Mouse (Mus musculus): ENCODE results near the gene Rbm10.
A peak's percentile ranks its signal among the peaks of the same experiment; 100 is the strongest.

Rbm10 gene

DNA sequence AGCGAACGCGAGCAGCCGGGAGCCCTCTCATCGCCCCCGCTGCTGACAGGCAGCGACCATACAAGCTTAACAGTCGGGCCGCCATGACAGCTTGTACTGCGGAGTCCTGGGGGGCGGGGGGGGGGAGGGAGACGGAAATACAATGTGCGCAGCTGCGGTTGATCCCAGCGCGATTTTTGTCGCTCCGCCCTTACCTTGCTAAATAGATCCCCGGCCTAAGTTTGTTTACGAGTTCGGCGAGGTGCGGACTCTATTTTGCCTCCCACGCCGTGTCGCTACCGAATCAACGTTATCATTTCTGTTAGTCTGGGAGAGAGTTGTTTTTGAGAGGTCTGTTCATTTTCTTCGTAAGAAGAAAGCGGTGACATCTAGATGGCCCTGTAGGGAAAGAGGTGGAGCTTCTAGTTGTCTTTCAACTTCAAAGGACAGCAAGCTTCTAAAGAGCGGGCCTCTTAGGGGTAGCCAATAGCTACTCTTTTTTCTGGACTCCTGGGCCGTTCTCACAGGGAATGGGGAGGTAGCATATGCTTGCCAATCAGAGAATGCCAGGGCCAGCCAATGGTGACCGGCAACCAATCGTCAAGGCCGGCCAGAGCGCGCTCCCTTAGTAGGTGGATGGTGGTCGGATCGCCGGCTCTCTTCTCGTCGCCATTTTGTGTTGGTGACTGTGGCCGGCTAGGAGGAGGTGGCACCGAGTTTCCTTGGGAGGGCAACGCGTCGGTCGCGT lies at the start of gene Rbm10, which contains the start of gene Ndufb11:
Gene Rbm10, plus strand, starts transcription at position 328 of the 727 bp plus-strand sequence.
Gene Ndufb11, minus strand, starts transcription at position 444 of the 727 bp plus-strand sequence.
- peak; percentile 85 for DNase-seq

DNA sequence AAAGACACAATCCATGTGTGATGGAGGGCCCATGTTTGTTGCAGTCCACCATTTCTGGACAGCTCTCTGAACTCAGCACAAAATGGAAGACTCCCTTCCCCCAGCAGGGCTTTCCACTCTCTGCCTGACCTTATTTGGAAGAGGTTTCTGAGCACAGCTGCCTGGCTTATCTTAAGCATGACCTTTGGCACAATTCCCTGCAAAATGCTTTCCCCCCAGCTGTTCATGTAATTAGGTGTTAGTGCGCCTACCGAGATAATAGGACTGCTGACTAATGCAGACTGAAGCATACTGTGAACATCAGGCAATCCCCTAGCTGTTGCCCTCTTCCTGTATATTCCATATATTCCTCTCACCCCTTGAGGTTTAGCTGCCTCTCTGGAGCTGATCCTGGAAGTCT lies 46.3 kb upstream of the Rbm10 start:
- peak; percentile 44 for DNase-seq

DNA sequence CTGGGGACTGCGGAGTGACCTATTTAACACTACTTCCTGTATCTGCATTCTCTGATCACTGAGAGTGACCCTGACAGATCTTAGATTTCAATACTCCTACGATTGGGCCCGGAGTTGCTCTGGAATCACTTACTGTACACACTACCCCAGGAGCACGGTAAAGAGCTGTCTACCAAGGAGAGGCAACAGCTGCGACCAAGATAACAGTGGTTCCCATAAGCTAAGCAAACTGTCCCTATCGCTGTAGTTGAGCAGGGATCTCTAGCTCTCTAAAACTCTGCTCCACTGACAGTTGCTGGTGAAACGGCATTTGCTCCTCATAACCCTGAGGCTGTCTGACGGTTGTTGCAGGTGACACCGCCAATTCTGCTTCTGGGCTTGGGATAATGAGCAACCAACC lies 44.6 kb upstream of the Rbm10 start:
- no peak for DNase-seq

DNA sequence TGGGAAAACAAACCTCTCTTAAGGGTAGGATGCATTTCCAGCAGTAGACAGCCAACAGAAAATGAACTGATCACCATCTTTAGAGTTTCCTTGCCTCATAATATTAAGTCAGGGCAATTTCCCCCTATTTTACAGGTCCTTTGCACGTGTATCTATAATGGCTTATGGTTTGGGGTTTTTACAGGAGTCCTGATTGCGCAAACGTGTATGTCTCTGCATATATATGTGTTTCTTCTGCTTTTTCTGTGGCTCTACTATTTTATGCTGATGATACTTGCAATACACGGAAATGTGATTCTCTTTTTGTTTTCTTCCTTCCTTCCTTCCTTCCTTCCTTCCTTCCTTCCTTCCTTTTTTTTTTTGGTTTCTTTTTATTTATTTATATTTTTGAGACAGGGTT lies 43.4 kb upstream of the Rbm10 start:
- DNase-seq: no peak

DNA sequence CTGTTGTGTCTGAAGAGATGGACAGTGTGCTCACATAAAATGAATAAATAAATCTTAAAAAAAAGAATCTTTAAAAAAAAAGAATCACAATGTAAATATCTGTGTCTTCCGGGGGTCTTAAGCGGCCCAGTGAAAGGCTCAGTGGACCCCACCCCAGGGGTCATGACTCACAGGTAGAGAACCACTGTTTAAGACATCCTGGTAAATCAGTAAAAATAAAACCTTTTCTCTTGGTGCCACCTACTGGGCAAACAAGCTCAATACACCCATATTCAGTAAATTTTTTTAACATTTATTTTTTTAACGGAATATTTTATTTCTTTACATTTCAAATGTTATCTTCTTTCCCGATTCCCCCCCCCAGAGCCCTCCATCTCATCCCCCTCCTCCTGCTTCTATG lies 29.3 kb upstream of the Rbm10 start:
- no peak for DNase-seq

DNA sequence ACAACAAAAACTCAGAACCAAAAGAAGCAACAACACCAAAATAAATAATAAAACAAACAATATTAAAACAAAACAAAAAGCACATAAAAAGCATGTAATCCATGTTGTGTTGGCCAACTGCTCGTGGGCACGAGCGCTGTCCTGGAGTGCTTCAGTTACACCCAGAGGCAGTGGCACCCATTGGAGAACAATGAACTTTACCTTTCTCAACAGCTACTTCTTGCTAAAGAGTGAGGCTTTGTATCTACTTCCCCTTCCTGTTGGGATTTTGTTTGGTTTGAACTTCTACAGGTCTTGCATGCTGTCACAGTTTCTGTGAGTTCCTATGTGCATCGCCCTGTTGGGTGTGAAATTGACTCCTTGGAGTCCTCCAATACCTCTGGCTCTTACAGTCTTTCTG lies 8.8 kb upstream of the Rbm10 start:
- no peak for DNase-seq

DNA sequence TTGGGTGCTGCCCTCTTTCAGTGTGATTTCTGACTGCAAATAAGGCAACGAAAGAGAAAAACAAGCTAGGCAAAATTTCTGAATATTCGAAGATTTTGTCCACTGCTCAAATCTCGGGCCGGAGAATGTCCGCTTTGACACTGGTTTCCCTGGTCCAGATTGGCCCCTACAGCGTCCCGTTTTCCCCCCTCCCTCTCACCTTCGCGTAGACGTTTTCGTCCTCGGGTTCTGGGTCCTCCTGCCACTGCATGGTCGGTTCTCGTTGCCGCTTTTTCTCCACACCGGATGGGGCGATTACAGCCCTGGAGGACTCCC lies 485 bp upstream of the Rbm10 start:
- no peak for DNase-seq

DNA sequence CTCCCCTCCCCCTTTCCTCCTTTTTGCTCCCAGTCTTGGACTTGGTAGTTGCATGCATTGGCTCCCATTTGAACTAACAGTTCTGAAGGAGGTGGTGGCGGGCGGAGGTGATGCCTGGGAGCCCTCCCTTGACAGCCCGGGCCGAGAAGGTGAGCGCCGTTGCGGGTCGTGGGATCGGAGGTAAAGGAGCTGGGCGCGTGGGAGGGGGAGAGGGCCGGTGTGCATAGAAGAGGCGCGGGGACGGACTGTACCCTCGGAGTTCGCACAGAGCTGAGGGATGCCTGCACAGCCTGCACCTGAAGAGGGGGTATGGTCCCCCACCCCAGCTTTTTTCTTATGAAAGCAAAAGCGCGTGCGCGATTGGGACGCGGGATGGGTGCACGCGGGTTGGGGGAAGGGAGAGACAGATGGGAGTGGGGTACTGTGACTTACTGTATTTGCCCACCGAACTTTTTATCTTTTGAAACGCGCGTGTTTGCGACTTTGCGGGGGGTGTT lies 648 bp downstream of the Rbm10 start:
- peak; percentile 47 for DNase-seq

DNA sequence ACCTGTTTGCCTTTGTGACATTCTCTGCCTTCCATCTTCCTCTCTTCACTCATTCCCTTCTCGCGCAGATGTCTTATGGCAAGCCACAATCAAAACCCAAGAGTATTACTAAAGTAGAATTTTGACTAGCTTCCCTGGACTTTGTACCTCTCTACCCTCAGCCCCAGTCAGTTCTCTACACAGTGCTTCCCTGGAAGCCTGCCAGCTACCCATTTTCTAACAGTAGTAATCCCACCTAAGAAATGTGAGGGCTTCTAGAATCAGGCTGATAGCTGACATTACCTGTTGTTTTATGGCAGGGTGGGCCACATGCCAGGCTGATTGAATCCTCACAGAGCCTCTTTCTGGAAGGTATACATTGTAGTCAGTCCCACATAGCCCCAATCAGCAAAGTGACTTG lies 20.8 kb downstream of the Rbm10 start:
- DNase-seq: no peak

DNA sequence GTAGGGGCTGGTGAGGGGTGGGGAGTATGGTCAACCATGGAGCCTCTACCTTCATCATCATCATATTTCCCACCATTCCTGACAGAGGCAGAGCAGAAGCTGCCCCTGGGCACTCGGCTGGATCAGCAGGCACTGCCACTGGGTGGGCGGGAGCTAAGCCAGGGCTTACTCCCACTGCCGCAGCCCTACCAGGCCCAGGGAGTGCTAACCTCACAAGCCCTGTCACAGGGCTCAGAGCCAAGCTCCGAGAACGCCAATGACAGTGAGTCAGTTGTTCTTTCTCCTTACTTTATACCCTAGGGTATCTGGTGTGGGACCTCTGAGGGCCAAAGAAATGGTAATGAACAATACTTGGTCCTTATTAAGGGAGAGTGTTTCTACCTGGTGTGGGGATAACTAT lies 27.5 kb downstream of the Rbm10 start:
- no peak for DNase-seq

DNA sequence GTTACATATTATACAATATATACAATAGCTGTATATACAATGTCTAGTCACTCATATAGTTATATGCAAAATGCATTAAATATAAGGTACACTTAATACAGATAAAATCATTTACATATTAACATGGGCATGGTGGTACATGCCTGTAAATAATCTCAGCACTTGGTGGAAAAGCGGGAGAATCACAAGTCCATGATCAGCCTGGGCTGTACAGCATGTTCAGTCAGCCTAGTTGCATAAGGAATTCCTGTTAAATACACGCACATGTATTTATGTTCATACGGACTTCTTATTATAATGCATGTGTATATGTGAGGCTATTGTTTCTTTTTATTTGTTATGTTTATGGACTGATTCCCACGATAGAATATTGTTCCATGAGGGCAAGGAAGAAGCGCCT lies 40.3 kb downstream of the Rbm10 start:
- no peak for DNase-seq

DNA sequence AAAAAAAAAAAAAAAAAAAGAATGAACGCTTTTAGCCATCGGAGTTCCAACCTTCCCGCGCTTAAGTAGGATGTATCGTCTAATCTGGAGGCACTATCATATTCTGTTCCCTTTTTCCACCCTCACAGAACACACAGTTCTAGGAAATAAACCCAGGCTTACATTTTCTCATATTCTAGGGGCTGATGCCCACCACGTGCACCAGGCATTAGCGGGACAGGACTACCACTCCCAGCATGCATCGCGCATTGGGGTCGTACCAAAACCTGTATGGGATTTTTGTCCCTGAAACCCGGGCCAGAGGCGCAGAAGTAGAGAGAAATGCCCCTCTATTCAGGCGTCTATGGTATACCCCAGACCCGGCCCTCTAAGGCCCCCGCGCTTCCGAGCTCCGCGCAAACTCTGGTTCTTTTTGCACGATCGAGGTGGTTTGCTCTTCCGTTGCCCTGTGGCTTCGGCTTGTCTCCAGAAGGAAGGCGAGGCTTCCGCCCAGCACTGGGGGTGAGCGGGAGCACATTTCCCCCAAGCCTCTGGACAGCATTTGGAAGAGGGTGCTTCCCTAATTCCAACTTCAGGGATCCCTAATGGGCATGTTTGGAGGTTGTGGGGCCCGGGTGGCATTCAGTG lies 40.8 kb downstream of the Rbm10 start, which contains the start of gene Uba1:
Gene Uba1, plus strand, starts transcription at position 301 of the 627 bp plus-strand sequence.
- DNase-seq: peak; percentile 82

DNA sequence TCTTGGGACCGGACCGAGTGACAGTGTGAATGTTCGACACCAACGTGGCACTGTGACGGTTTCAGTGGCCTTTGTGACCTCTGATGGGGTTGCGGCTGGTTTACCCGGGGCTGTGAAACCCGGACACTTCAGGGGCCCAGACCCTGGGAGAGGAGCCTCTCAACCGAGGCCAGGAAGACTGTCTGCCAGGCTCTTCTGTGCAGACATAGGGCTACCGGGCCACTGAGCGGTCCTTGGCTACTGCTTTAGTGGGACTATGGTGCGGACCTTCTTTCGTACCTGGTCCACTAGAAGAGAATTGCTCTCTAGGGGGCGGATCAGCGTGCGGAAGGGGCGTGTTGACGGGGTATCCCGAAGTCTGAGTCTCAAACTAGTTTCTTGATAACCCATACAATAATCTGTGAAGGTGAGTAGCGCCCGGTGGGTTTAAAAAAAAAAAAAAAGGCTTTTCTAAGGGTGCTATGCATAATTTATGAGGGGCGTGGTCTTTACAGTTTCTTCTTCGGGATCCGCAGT lies 41.6 kb downstream of the Rbm10 start:
- peak; percentile 22 for DNase-seq

DNA sequence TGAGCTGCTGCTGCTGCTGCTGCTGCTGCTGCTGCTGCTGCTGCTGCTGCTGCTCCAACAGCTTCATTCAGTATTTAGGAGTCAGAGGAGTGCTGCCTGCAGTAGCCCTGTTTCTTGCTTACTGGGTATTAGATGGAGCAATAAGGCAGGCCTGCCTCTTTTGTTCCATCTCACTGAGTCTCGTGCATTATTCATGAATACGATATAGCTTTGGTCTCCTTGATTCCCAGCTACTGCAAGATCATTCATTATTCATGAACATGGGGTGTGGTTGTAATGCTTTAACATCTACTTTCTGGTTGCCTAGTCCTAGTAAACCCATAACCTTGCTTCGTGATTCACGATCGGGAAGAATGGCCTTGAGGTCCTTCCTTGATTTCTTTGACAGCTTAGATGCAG lies 45.0 kb downstream of the Rbm10 start:
- no peak for DNase-seq

DNA sequence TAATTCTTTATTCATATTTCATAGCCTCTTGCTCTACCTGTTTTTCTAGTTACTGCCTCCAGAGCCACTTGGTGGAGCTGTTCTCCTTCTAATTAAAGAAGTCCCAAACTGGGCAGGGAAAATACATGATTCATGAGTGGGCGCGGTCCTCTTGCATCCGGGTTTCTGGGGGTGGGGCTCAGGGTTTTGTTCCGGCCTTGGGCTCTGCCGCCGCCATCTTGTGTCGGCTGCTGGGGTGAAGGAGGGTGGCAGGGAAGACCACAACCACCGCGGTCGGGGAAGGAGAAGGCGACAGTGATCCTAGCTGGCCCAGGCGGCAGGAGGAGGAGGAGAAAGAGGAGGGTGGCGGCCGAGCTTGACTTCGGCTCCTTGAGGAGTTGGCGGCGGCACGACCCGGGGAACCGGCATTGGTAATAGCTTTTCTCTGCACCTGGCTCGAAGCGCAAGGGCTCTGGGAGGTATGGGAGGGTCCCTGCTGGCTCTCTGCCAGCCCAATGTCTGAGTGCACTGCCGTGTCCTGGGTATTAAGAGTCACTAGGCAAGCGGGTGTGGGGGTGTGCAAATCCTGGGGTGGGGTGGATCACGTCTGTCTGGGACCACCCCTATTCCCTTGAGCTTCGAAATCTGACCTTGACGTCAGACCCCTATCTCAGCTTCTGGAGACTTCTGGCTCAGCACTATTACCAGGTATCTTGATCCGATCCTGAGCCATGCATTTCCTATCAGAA lies 45.6 kb downstream of the Rbm10 start:
- DNase-seq: peak; percentile 88

DNA sequence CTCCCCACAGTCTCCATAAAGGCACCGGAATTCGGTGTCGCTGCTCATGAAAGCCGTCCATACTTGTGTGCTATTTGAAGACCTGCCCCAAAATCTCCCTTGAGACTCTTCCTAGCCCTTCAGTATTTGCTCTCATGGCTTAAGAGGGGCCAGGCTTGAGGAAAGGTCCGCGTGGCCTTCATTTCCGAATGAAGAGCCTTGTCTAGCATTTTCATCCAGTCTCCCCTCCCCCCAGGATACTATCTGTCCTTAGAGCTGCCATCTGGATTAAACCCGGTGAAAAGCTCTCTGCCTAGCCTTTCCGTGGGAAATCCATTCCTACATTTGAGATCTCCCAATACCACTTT lies 46.1 kb downstream of the Rbm10 start:
- DNase-seq: peak; percentile 10

DNA sequence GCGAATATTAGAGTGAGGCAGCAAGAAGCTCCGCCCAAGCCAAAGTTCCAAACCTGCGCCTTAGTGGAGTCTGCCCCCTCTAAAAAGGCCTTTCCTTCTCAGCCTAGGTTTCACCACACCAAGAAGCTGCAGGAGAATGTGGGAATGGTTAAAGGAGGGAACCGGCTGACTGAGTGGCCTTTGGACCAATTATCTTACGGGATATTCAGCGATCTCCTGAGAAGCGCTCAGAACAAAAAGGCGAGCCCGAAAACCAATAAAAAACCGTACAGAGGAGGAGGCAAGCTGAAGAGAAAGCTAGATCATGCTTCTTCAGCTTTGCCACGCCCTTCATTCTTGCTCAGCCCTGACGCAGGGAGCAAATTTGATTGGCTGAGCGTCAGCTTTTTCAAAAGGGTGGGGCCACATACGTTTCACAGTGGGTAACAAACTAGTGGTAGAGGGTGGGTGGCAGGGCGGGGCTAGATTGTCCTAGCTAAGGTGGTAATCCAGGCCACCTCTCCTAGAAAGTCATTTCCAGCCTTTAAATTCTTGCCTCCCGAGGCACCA lies 70.3 kb downstream of the Rbm10 start, which contains the start of gene Cdk16:
Gene Cdk16, plus strand, starts transcription at position 436 of the 549 bp plus-strand sequence.
- DNase-seq: peak; percentile 89

DNA sequence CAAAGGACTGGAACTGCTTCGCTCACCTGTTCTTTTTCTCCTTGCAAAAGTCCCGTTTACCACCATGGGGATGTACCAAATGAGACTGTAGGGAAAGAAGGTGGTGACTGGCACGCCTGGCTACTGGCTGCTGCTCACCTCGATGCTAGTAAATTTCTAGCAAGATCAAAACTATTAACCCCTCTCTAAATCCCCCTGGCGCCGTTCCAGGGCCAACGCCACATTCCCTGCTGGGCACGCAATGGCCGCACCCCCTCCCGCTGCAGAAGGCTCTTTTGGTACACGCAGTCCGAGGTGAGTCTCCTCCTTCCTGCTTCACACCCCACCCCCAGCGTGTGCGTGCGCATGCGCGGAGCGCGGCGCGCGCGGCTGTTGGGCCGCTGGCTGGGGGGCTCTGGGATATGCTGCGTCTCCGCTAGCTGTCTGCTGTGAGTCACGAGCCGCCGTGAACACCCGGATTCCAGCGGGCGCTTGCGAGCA lies 70.8 kb downstream of the Rbm10 start:
- peak; percentile 88 for DNase-seq

DNA sequence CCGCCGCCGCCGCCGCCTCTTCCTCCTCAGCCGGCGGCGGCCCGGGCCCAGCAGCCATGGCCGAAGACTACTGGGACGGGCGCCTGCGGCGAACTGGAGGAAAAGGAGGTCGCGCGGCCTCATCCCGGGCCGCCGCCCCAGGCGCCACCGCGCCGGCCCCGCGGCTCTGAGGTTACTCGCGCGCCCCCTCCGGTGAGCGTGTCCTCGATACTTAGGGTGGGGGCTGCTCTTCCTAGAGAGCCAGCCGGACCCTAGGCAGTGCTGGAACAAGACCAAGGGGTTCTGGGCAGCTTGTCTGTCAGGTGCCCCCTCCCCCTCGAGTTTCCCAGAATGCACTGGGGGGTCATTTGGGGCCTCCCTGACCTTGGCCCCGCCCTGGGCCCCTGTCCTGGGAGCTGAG lies 71.3 kb downstream of the Rbm10 start:
- DNase-seq: peak; percentile 74

DNA sequence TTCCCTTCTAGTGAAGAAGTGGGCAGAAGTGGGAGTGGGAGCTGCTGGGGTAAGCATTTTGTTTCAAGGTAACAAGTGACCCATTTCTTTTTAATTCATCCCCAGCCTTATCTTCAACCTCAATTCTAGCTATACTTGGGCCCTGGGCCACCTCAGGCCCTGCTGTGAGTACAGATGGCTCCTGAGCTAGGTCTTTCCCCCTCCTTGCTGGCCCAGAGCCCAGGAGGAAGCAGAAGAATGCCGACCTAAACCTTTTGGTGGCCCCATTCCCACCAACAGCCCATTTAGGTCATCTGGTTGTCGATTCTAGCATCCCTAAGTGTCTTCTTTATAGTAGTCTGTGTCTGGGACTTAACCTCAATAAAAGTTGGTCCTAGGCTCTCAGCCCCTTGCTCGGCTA lies 74.3 kb downstream of the Rbm10 start:
- no peak for DNase-seq

DNA sequence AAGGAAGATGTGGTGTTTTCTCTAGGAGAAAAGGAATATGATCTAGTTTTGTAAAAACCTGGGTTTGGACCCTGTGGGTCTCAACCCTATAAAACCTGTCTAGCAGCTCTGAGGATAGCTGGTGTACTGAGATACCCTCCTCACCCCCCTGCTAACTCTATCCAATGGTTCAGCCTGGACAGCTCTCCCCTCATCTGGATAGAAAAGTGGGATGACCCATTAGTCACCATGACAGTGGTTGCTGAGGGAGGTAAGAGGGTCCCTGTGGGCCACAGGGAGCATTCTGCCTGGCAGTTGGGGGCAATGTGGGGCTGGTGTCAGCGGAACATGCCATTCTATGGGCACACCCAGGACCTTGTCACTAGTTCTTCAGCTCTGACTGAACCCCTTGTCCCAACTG lies 75.3 kb downstream of the Rbm10 start:
- DNase-seq: no peak

DNA sequence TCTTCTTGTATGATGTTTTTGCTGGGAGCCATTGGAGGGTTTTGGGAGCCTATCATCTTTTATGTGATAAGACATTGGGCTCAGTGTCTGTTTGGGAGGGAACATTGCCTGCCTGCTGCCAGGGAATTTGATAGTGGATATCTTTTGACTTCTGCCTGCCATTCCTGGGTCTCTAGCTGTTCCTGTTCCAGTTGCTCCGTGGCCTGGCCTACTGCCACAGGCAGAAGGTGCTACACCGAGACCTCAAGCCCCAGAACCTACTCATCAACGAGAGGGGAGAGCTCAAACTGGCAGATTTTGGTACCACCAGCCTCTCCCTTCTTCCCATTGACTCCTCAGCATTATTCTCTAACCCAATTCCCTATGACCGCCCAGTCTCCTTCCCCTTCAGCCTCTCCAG lies 78.5 kb downstream of the Rbm10 start:
- DNase-seq: no peak
